Mouse (Mus musculus) CH12.LX (cell line): ENCODE measurements at regions not wholly inside any gene's neighbourhood (a gene's known extent, or its start where the extent isn't known, plus 50 kb on each side); places are given as distances from the start of the nearest gene placed in this dataset.

Source experiments
- DNase-seq: peaks from one replicate; pipeline ENCODE4 v3.0.0-alpha.2; 2013; ENCODE audit errors: extremely low read depth
- H3K27ac ChIP-seq: 2 replicates; pipeline ENCODE4 v1.5.1; 2012; ENCODE audit warnings: low read depth, mild to moderate bottlenecking, control low read depth, moderate library complexity; ENCODE audit not compliant: insufficient read depth
- H3K27me3 ChIP-seq: replicated peaks from 2 replicates; pipeline ENCODE3; 2012; ENCODE audit warnings: inconsistent platforms
- H3K36me3 ChIP-seq, 2 experiments: replicated peaks in 1 of 2; 2 replicates each; pipeline versions ENCODE3 to v1.6.1; 2012; ENCODE audit warnings: inconsistent platforms in 1 of 2, low read length in 1 of 2, mild to moderate bottlenecking in 1 of 2, mixed read lengths in 1 of 2, moderate library complexity in 1 of 2; ENCODE audit not compliant: control insufficient read depth in 1 of 2, insufficient read depth in 1 of 2
- H3K4me1 ChIP-seq, 2 experiments: 2 replicates each; pipeline ENCODE4 v1.6.1; 2012; ENCODE audit warnings: inconsistent platforms in 1 of 2, moderate library complexity in 1 of 2; ENCODE audit not compliant: insufficient read depth in 2 of 2, control insufficient read depth in 1 of 2
- H3K4me2 ChIP-seq: 2 replicates; pipeline ENCODE4 v1.6.1; 2012; ENCODE audit warnings: low read depth, mild to moderate bottlenecking, control low read depth; ENCODE audit not compliant: poor library complexity, insufficient read depth, severe bottlenecking
- H3K4me3 ChIP-seq, 3 experiments: fragments of 150-350 bp in 1 of 3; sonication (generic) in 1 of 3; replicated peaks in 1 of 3; 2 replicates each; pipeline versions ENCODE3 to v1.5.1; 2011 to 2012; ENCODE audit warnings: low read depth in 2 of 3, low read length in 2 of 3, mild to moderate bottlenecking in 2 of 3, moderate library complexity in 2 of 3, control low read depth in 1 of 3, improper control_type of control experiment in 1 of 3, inconsistent platforms in 1 of 3, mixed read lengths in 1 of 3; ENCODE audit not compliant: poor library complexity in 1 of 3
- H3K79me2 ChIP-seq: replicated peaks from 2 replicates; pipeline ENCODE4 v1.6.1; 2012; ENCODE audit warnings: mild to moderate bottlenecking, moderate library complexity; ENCODE audit not compliant: control insufficient read depth, poor library complexity, insufficient read depth, severe bottlenecking; ENCODE audit errors: extremely low read depth
- H3K9ac ChIP-seq: 2 replicates; pipeline ENCODE4 v1.6.1; 2012; ENCODE audit warnings: low read depth, mild to moderate bottlenecking, control low read depth, moderate library complexity; ENCODE audit not compliant: insufficient read depth
- H3K9me3 ChIP-seq: replicated peaks from 2 replicates; pipeline ENCODE3; 2012; ENCODE audit warnings: low read length, inconsistent platforms, mixed read lengths
- BHLHE40 ChIP-seq: IDR thresholded peaks from 2 replicates; pipeline ENCODE4 v1.6.1; 2011; ENCODE audit warnings: mild to moderate bottlenecking, low read depth, low read length, improper control_type of control experiment
- CHD1 ChIP-seq: IDR thresholded peaks from 2 replicates; pipeline ENCODE4 v1.6.1; 2012; ENCODE audit warnings: low read depth, low read length, improper control_type of control experiment, inconsistent platforms
- CHD2 ChIP-seq: IDR thresholded peaks from 2 replicates; pipeline ENCODE4 v1.6.1; 2011; ENCODE audit warnings: low read length, improper control_type of control experiment
- CTCF ChIP-seq, 2 experiments: IDR thresholded peaks in 1 of 2; conservative IDR thresholded peaks in 1 of 2; 2 replicates each; pipeline ENCODE4 v1.5.1; 2011 to 2012; ENCODE audit warnings: low read depth in 2 of 2, low read length in 2 of 2, improper control_type of control experiment in 1 of 2, inconsistent platforms in 1 of 2, mild to moderate bottlenecking in 1 of 2, moderate library complexity in 1 of 2
- EP300 ChIP-seq: IDR thresholded peaks from 2 replicates; pipeline ENCODE4 v1.6.1; 2011; ENCODE audit warnings: low read length, improper control_type of control experiment
- ETS1 ChIP-seq: conservative IDR thresholded peaks from 2 replicates; pipeline ENCODE4 v1.6.1; 2012; ENCODE audit warnings: low read depth, mild to moderate bottlenecking, inconsistent platforms, low read length, improper control_type of control experiment, moderate library complexity
- GABPA ChIP-seq: IDR thresholded peaks from 2 replicates; pipeline ENCODE4 v1.6.1; 2012; ENCODE audit warnings: low read depth, low read length, improper control_type of control experiment, inconsistent platforms; ENCODE audit not compliant: insufficient replicate concordance
- HCFC1 ChIP-seq: IDR thresholded peaks from 2 replicates; pipeline ENCODE4 v1.6.1; 2012; ENCODE audit warnings: low read depth, mild to moderate bottlenecking, inconsistent platforms, low read length, improper control_type of control experiment
- IRF4 ChIP-seq: IDR thresholded peaks from 2 replicates; pipeline ENCODE4 v1.6.1; 2014; ENCODE audit warnings: low read depth, mild to moderate bottlenecking, inconsistent platforms, low read length, improper control_type of control experiment
- KAT2A ChIP-seq: IDR thresholded peaks from 2 replicates; pipeline ENCODE4 v1.6.1; 2012; ENCODE audit warnings: low read length, improper control_type of control experiment, inconsistent platforms; ENCODE audit not compliant: insufficient replicate concordance
- MAFK ChIP-seq: IDR thresholded peaks from 2 replicates; pipeline ENCODE4 v1.6.1; 2011; ENCODE audit warnings: low read length, improper control_type of control experiment; ENCODE audit not compliant: insufficient replicate concordance
- MAX ChIP-seq: IDR thresholded peaks from 2 replicates; pipeline ENCODE4 v1.6.1; 2011; ENCODE audit warnings: low read length, improper control_type of control experiment
- MAZ ChIP-seq: IDR thresholded peaks from 2 replicates; pipeline ENCODE4 v1.6.1; 2012; ENCODE audit warnings: low read depth, mild to moderate bottlenecking, inconsistent platforms, low read length, improper control_type of control experiment, moderate library complexity
- MXI1 ChIP-seq: IDR thresholded peaks from 2 replicates; pipeline ENCODE4 v1.6.1; 2011; ENCODE audit warnings: mild to moderate bottlenecking, low read depth, low read length, improper control_type of control experiment
- MYC ChIP-seq: IDR thresholded peaks from 2 replicates; pipeline ENCODE4 v1.6.1; 2011; ENCODE audit warnings: low read depth, mild to moderate bottlenecking, improper control_type of control experiment, low read length
- NELFE ChIP-seq: IDR thresholded peaks from 2 replicates; pipeline ENCODE4 v1.6.1; 2011; ENCODE audit warnings: low read depth, low read length, improper control_type of control experiment
- NRF1 ChIP-seq: IDR thresholded peaks from 2 replicates; pipeline ENCODE4 v1.6.1; 2014; ENCODE audit warnings: low read depth, mild to moderate bottlenecking, inconsistent platforms, low read length, improper control_type of control experiment, moderate library complexity
- PAX5 ChIP-seq: IDR thresholded peaks from 2 replicates; pipeline ENCODE4 v1.6.1; 2012; ENCODE audit warnings: low read length, inconsistent platforms, mixed read lengths
- POLR2AphosphoS2 ChIP-seq: IDR thresholded peaks from 2 replicates; pipeline ENCODE4 v1.6.1; 2011; ENCODE audit warnings: low read depth, low read length, improper control_type of control experiment
- RAD21 ChIP-seq: IDR thresholded peaks from 2 replicates; pipeline ENCODE4 v1.6.1; 2011; ENCODE audit warnings: low read depth, mild to moderate bottlenecking, low read length, improper control_type of control experiment, moderate library complexity
- RCOR1 ChIP-seq: conservative IDR thresholded peaks from 2 replicates; pipeline ENCODE4 v1.6.1; 2012; ENCODE audit warnings: low read depth, mild to moderate bottlenecking, inconsistent platforms, low read length, improper control_type of control experiment
- SIN3A ChIP-seq: IDR thresholded peaks from 2 replicates; pipeline ENCODE4 v1.6.1; 2012; ENCODE audit warnings: low read length, improper control_type of control experiment, inconsistent platforms
- TBP ChIP-seq: conservative IDR thresholded peaks from 2 replicates; pipeline ENCODE4 v1.6.1; 2011; ENCODE audit warnings: low read depth, low read length, improper control_type of control experiment
- UBTF ChIP-seq: IDR thresholded peaks from 2 replicates; pipeline ENCODE4 v1.6.1; 2012; ENCODE audit warnings: low read depth, mild to moderate bottlenecking, inconsistent platforms, low read length, improper control_type of control experiment, moderate library complexity
- USF2 ChIP-seq: conservative IDR thresholded peaks from 2 replicates; pipeline ENCODE4 v1.6.1; 2011; ENCODE audit warnings: low read depth, low read length, improper control_type of control experiment
- ZC3H11A ChIP-seq: IDR thresholded peaks from 2 replicates; pipeline ENCODE4 v1.6.1; 2012; ENCODE audit warnings: low read depth, mild to moderate bottlenecking, inconsistent platforms, low read length, improper control_type of control experiment
- ZKSCAN1 ChIP-seq: IDR thresholded peaks from 2 replicates; pipeline ENCODE4 v1.6.1; 2012; ENCODE audit warnings: low read depth, inconsistent platforms, low read length, improper control_type of control experiment, borderline replicate concordance
- ZNF384 ChIP-seq: IDR thresholded peaks from 2 replicates; pipeline ENCODE4 v1.6.1; 2012; ENCODE audit warnings: low read depth, low read length, improper control_type of control experiment, inconsistent platforms
- dilution Hi-C: fragments of 300-500 bp; cut with MboI; formaldehyde crosslinking; loops from 2 replicates; pipeline ENCODE4 v1.14.3; 2020; ENCODE audit warnings: low sequenced_read_pairs; ENCODE audit not compliant: extremely low pct_unique_long_range_greater_than_20kb, extremely low pct_ligation_motif_present
- in situ Hi-C: fragments of 300-500 bp; cut with MboI; formaldehyde crosslinking; loops from 3 replicates; pipeline ENCODE4 v1.14.3; 2019; ENCODE audit warnings: low sequenced_read_pairs, low pct_ligation_motif_present, low pct_unique_long_range_greater_than_20kb, mixed read lengths

- dilution Hi-C loops (no loop called here), in situ Hi-C loops (no loop called here)
- H3K4me2 ChIP-seq = no peak overlapping the region
- no peaks in the 10 kb centered on the region for H3K9me3 ChIP-seq
- H3K36me3 ChIP-seq = no peaks in the 10 kb centered on the region
- no peaks in the 10 kb centered on the region for H3K79me2 ChIP-seq
- H3K27ac ChIP-seq = no peak overlapping the region
- H3K27me3 ChIP-seq = no peaks in the 10 kb centered on the region
- DNase-seq = no peak
- H3K9ac ChIP-seq = no peak overlapping the region
- peaks cover 0 to 6% of the 10 kb centered on the region in 2 experiments; a peak in 1 of 4 replicates for H3K4me1 ChIP-seq
- H3K4me3 ChIP-seq = no peak overlapping the region
- no peak for TF ChIP-seq MAX
- TF ChIP-seq RAD21 = no peak
- TF ChIP-seq MAZ = no peak
- TF ChIP-seq KAT2A = no peak
- no peak for TF ChIP-seq CTCF (conservative IDR thresholded peaks at IDR 0.05 in 1 of 2, IDR thresholded peaks at IDR 0.05 in 1 of 2; ENCODE audit: low read depth in 2 of 2, low read length in 2 of 2)
- TF ChIP-seq SIN3A = no peak
- no peak for TF ChIP-seq MAFK
- no peak for TF ChIP-seq USF2
- no peak for TF ChIP-seq BHLHE40
- TF ChIP-seq PAX5 = no peak
- TF ChIP-seq ZC3H11A = no peak
- TF ChIP-seq RCOR1 = no peak
- no peak for TF ChIP-seq MYC
- no peak for TF ChIP-seq TBP
- no peak for TF ChIP-seq CHD1
- TF ChIP-seq ZNF384 = no peak
- no peak for TF ChIP-seq NELFE
- TF ChIP-seq UBTF = no peak
- TF ChIP-seq POLR2AphosphoS2 = no peak
- no peak for TF ChIP-seq NRF1
Measured at GRCm38 (mm10) chr15:11744903-11745302, 162.2 kb downstream of the Npr3 start.

- no peak for DNase-seq
- Histone ChIP-seq H3K4me2 (no peak overlapping the region), H3K36me3 (no peaks in the 10 kb centered on the region), H3K9ac (no peak overlapping the region), H3K4me3 (no peak overlapping the region), H3K27me3 (no peaks in the 10 kb centered on the region), H3K4me1 (peaks cover 0 to 3% of the 10 kb centered on the region in 2 experiments; a peak in 1 of 4 replicates), H3K27ac (no peak overlapping the region), H3K9me3 (no peaks in the 10 kb centered on the region), H3K79me2 (no peaks in the 10 kb centered on the region)
- in situ Hi-C loops (no loop called here), dilution Hi-C loops (no loop called here)
- TF ChIP-seq IRF4 = no peak
- TF ChIP-seq ZKSCAN1 = no peak
- TF ChIP-seq MAX = no peak
- no peak for TF ChIP-seq GABPA
- no peak for TF ChIP-seq MXI1
- TF ChIP-seq KAT2A = no peak
- no peak for TF ChIP-seq NELFE
- TF ChIP-seq SIN3A = no peak
- no peak for TF ChIP-seq NRF1
- TF ChIP-seq MAZ = no peak
- no peak for TF ChIP-seq ETS1
- TF ChIP-seq EP300 = no peak
- no peak for TF ChIP-seq HCFC1
- no peak for TF ChIP-seq CHD2
Measured at GRCm38 (mm10) chr15:11744296-11744695, 162.8 kb downstream of the Npr3 start.
